Mouse (Mus musculus): ENCODE results near the gene Erp29.
"Not testable (repeated sequence)": the region's sequence is repeated elsewhere in the genome, so short reads cannot be mapped to it uniquely, and the experiment has no call there.

DNA sequence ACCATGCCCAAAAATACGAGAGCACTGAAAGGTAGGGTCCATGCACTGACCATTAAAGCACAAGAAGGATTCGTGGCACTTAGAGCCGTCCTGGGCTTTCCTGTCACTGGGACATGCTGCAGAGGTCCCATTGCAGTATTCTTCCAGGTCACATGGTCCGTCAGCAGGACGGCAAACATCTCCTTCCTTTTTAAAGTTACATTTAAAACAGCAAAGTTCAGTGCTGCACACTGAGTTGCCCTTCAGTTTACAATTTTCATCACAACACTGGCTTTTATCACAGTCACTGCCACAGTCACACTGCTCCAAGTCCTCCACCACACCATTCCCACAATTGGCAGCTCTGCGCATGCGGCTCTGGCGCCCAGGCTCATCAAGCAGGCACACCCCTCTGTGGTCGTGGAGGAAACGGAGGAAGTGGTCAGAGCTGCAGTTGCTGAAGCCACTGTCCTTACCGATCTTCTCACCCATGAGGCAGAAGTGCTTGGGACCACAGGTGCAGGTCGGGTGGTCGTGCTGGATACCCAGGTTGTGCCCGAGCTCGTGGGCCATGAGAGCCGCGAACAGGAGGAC is 49.2 kb upstream of the Erp29 start:
- not testable (repeated sequence) for TF ChIP-seq POLR2A (IDR thresholded peaks at IDR 0.05; ENCODE audit: insufficient read length, low read depth); USF1 (IDR thresholded peaks at IDR 0.05; ENCODE audit: low read depth); E2F4 (IDR thresholded peaks at IDR 0.05; ENCODE audit: insufficient read depth); MYOG (IDR thresholded peaks at IDR 0.05; ENCODE audit: control insufficient read depth in 1 of 3, insufficient read depth in 1 of 3, insufficient read length in 2 of 3, low read depth in 2 of 3); MAX (IDR thresholded peaks at IDR 0.05; ENCODE audit: low read depth); POLR2AphosphoS2 (IDR thresholded peaks at IDR 0.05; ENCODE audit: insufficient read length, low read depth); CEBPB (IDR thresholded peaks at IDR 0.05; ENCODE audit: insufficient read depth, poor library complexity, severe bottlenecking)

Measured in myocyte (in vitro differentiated cells).